ENCODE assay signal across 11 mouse cellular contexts in the genomic region with DNA sequence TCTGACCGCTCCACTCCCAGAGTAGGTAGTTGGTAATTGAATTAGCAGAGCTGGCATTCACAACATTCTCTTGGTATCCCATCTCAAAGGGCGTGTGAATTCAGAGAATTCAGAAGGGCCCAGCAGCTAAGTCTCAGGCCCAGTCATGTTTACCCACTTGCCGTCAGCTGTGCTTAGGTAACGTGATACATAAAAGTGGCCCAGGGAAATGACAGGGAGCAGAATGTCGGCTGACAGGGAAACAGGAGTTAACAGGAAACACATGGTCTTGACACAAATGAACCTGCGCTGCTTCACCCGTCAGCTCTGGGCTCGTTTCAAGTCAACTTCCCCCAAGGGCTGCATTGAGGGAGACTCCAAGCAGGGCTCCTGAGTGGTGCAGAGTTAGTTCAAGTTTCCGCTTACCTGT.
A peak's percentile ranks its signal among the peaks of the same experiment; 100 is the strongest.
DNase-seq lines count a peak whose midpoint lies in the region; ATAC-seq and TF ChIP-seq lines count a peak whose summit lies in the region.
"Had no signal": no experiment of that assay in that cellular context is flagged by ENCODE, and none has a peak within 500 bp of the region (broad histone marks: within the 10 kb centered on the region; RNA-seq: fewer than 3 reads in every experiment).

No protein-coding gene starts in this region.

- no peaks in the 10 kb centered on the region for H3K9me3 ChIP-seq in heart, embryonic 10.5 days
- H3K9me3 ChIP-seq in lung, embryonic 14.5 days (ENCODE audit: low read depth, low read length), result no peaks in the 10 kb centered on the region
- H3K9me3 ChIP-seq in embryonic facial prominence, embryonic 12.5 days, result no peaks in the 10 kb centered on the region
- no peaks in the 10 kb centered on the region for H3K9me3 ChIP-seq in neural tube, embryonic 11.5 days (ENCODE audit: control insufficient read depth, low read length)
- no peaks in the 10 kb centered on the region for H3K9me3 ChIP-seq in midbrain, embryonic 11.5 days (ENCODE audit: control insufficient read depth, low read length)

- TF ChIP-seq POLR2A in lung, adult 2 months (IDR thresholded peaks at IDR 0.05; ENCODE audit: borderline replicate concordance, extremely low read depth, low read depth, low read length), result no peak

- no peak overlapping the region for H3K4me3 ChIP-seq in heart, embryonic 10.5 days
- H3K4me3 ChIP-seq in lung, embryonic 14.5 days (ENCODE audit: low read depth, low read length), result no peak overlapping the region
- H3K4me3 ChIP-seq in lung, adult 2 months (replicated peaks; ENCODE audit: extremely low read depth, low read depth, low read length), result no peak overlapping the region
- H3K4me3 ChIP-seq in embryonic facial prominence, embryonic 12.5 days, result no peak overlapping the region
- no peak overlapping the region for H3K4me3 ChIP-seq in neural tube, embryonic 11.5 days (ENCODE audit: low read depth, low read length)
- no peak overlapping the region for H3K4me3 ChIP-seq in midbrain, embryonic 11.5 days (ENCODE audit: low read depth, low read length)
- H3K4me3 ChIP-seq: layer of hippocampus, adult 2 months had no signal

- H3K27ac ChIP-seq in heart, embryonic 10.5 days, result peak overlapping the region; percentile 32; the same call in 1 of the 2 replicates
- H3K27ac ChIP-seq in lung, embryonic 14.5 days (ENCODE audit: low read depth), result no peak overlapping the region
- peak overlapping the region; percentile 61; the same call in 1 of the 2 replicates for H3K27ac ChIP-seq in embryonic facial prominence, embryonic 12.5 days
- H3K27ac ChIP-seq in neural tube, embryonic 11.5 days (ENCODE audit: low read depth, low read length), result no peak overlapping the region
- no peak overlapping the region for H3K27ac ChIP-seq in midbrain, embryonic 11.5 days (ENCODE audit: low read depth, low read length)
- H3K27ac ChIP-seq: layer of hippocampus, adult 2 months had no signal

- H3K27me3 ChIP-seq in heart, embryonic 10.5 days (ENCODE audit: insufficient read depth, poor library complexity, severe bottlenecking), result peaks cover 16% of the 10 kb centered on the region
- no peaks in the 10 kb centered on the region for H3K27me3 ChIP-seq in lung, embryonic 14.5 days (ENCODE audit: insufficient read depth, low read length)
- H3K27me3 ChIP-seq in embryonic facial prominence, embryonic 12.5 days, result 0 out of 2 replicates have a peak, but pooled peaks cover 4% of the 10 kb centered on the region
- no peaks in the 10 kb centered on the region for H3K27me3 ChIP-seq in neural tube, embryonic 11.5 days (ENCODE audit: control insufficient read depth, insufficient read depth, low read length)
- no peaks in the 10 kb centered on the region for H3K27me3 ChIP-seq in midbrain, embryonic 11.5 days (ENCODE audit: control insufficient read depth, insufficient read depth, low read length)

- peaks cover 48% of the 10 kb centered on the region for H3K4me1 ChIP-seq in heart, embryonic 10.5 days
- H3K4me1 ChIP-seq in lung, embryonic 14.5 days (ENCODE audit: insufficient read depth), result peaks cover 16% of the 10 kb centered on the region
- no peaks in the 10 kb centered on the region for H3K4me1 ChIP-seq in lung, adult 2 months (ENCODE audit: control insufficient read depth, insufficient read depth, low read length)
- peaks cover 49% of the 10 kb centered on the region for H3K4me1 ChIP-seq in embryonic facial prominence, embryonic 12.5 days
- H3K4me1 ChIP-seq in neural tube, embryonic 11.5 days (ENCODE audit: control insufficient read depth, insufficient read depth, low read length), result peaks cover 3% of the 10 kb centered on the region; the same call in 1 of the 2 replicates
- H3K4me1 ChIP-seq in midbrain, embryonic 11.5 days (ENCODE audit: control insufficient read depth, insufficient read depth, low read length), result no peaks in the 10 kb centered on the region

- peak; percentile 83 for DNase-seq in heart, embryonic 10.5 days (ENCODE audit: low spot score)
- DNase-seq in heart, adult 18-20 months, result no peak
- peak; percentile 50 for DNase-seq in lung, embryonic 14.5 days
- DNase-seq in lung, adult 2 months, result no peak
- DNase-seq in neural tube, embryonic 11.5 days (ENCODE audit: low spot score), result peak; percentile 31
- DNase-seq in adrenal gland, postnatal 36 days, result no peak
- DNase-seq in midbrain, embryonic 11.5 days (ENCODE audit: low spot score, missing footprints), result no peak
- DNase-seq: cerebellum, postnatal 36 days; midbrain, embryonic 14.5 days had no signal

- peaks cover 7% of the 10 kb centered on the region; the same call in 1 of the 2 replicates for H3K36me3 ChIP-seq in heart, embryonic 10.5 days
- H3K36me3 ChIP-seq in lung, embryonic 14.5 days (ENCODE audit: insufficient read depth), result 0 out of 2 replicates have a peak, but pooled peaks cover 10% of the 10 kb centered on the region
- no peaks in the 10 kb centered on the region for H3K36me3 ChIP-seq in embryonic facial prominence, embryonic 12.5 days
- H3K36me3 ChIP-seq in neural tube, embryonic 11.5 days (ENCODE audit: control insufficient read depth, insufficient read depth, low read length), result no peaks in the 10 kb centered on the region; the same call in 1 of the 2 replicates
- no peaks in the 10 kb centered on the region for H3K36me3 ChIP-seq in midbrain, embryonic 11.5 days (ENCODE audit: control insufficient read depth, insufficient read depth, low read length)

- WGBS in heart, embryonic 10.5 days, result 27% methylated on average over 9 of the region's 9 CpGs
- 46% methylated on average over 9 of the region's 9 CpGs for WGBS in lung, embryonic 14.5 days
- 46% methylated on average over 9 of the region's 9 CpGs for WGBS in lung, adult 2 months
- 11% methylated on average over 9 of the region's 9 CpGs for WGBS in embryonic facial prominence, embryonic 12.5 days
- WGBS in neural tube, embryonic 11.5 days, result 51% methylated on average over 9 of the region's 9 CpGs
- 75% methylated on average over 9 of the region's 9 CpGs for WGBS in midbrain, embryonic 11.5 days

- ATAC-seq in lung, embryonic 14.5 days (ENCODE audit: insufficient read depth), result peak; percentile 68
- peak; percentile 65 for ATAC-seq in embryonic facial prominence, embryonic 12.5 days (ENCODE audit: insufficient number of reproducible peaks, insufficient read depth, low FRiP score, low TSS enrichment)
- no peak for ATAC-seq in neural tube, embryonic 11.5 days (ENCODE audit: insufficient read depth, low FRiP score, low TSS enrichment)
- ATAC-seq in midbrain, embryonic 11.5 days (ENCODE audit: low FRiP score), result no peak

- no peak overlapping the region for H3K9ac ChIP-seq in lung, embryonic 14.5 days
- no peak overlapping the region for H3K9ac ChIP-seq in embryonic facial prominence, embryonic 12.5 days
- H3K9ac ChIP-seq in neural tube, embryonic 11.5 days (ENCODE audit: low read length), result no peak overlapping the region
- no peak overlapping the region for H3K9ac ChIP-seq in midbrain, embryonic 11.5 days (ENCODE audit: low read length)

- H3K4me2 ChIP-seq in lung, embryonic 14.5 days, result no peak overlapping the region
- 0 out of 2 replicates have a peak overlapping the region, but pooled peaks have one; percentile 26 for H3K4me2 ChIP-seq in embryonic facial prominence, embryonic 12.5 days (replicated peaks)
- no peak overlapping the region for H3K4me2 ChIP-seq in neural tube, embryonic 11.5 days (ENCODE audit: low read depth)
- no peak overlapping the region for H3K4me2 ChIP-seq in midbrain, embryonic 11.5 days

- TF ChIP-seq CTCF in lung, embryonic 14.5 days (IDR thresholded peaks at IDR 0.05; ENCODE audit: low read depth), result no peak
- no peak for TF ChIP-seq CTCF in lung, adult 2 months (IDR thresholded peaks at IDR 0.05; ENCODE audit: insufficient read depth, low read length)

Comparison
In these comparisons a context has a peak if more than half of its experiments do, and no peak if none do; other contexts are left out.
1. DNase-seq: peak in heart, embryonic 10.5 days (single experiment), lung, embryonic 14.5 days (single experiment) and neural tube, embryonic 11.5 days (single experiment); none in heart, adult 18-20 months (0 of 2), lung, adult 2 months (single experiment), adrenal gland, postnatal 36 days (0 of 2) and midbrain, embryonic 11.5 days (single experiment).
2. H3K27ac ChIP-seq: peak in heart, embryonic 10.5 days (single experiment) and embryonic facial prominence, embryonic 12.5 days (single experiment); none in lung, embryonic 14.5 days (single experiment), neural tube, embryonic 11.5 days (single experiment) and midbrain, embryonic 11.5 days (single experiment).
3. ATAC-seq: peak in lung, embryonic 14.5 days (single experiment) and embryonic facial prominence, embryonic 12.5 days (single experiment); none in neural tube, embryonic 11.5 days (single experiment) and midbrain, embryonic 11.5 days (single experiment).